Mouse (Mus musculus): ENCODE data around the gene Mettl6. TPM values are rescaled to one million over a fixed set of nuclear protein-coding genes. Genes with fewer than 3 reads are reported as not detected.

Gene Mettl6
- polyA plus RNA-seq (2016; fragmentation: Nextera tagmentation; extraction: Ambion mirVana): 71.3 and 72.2 TPM in 2 replicates

GRCm38 (mm10) chr14:31494975-31495455, at the start of gene Mettl6:
Gene Mettl6 (minus strand): TSS chr14:31495040.
- Histone ChIP-seq H3K4me2 (replicated peaks) (peak within 1 kb of the TSS; percentile 92), H3K9me3 (no peaks in the 10 kb centered on the region), H3K4me3 (peak within 1 kb of the TSS; percentile 77), H3K36me3 (peaks cover 42% of the 10 kb centered on the region), H3K27me3 (replicated peaks) (no peaks in the 10 kb centered on the region), H3K9ac (peak within 1 kb of the TSS; percentile 83), H3K4me1 (peaks cover 33% of the 10 kb centered on the region), H3K27ac (0 out of 2 replicates have a peak within 1 kb of the TSS, but pooled peaks have one; percentile 66)
- WGBS: under 1% methylated on average over 49 of the region's 49 CpGs
- ATAC-seq (ENCODE audit: low FRiP score, low read depth): peak; percentile 90

- no peaks in the 10 kb centered on the region for H3K4me1 ChIP-seq
- no peak for ATAC-seq (ENCODE audit: low FRiP score, low read depth)
- H3K27ac ChIP-seq: no peak overlapping the region
- no peaks in the 10 kb centered on the region for H3K36me3 ChIP-seq
- no peak overlapping the region for H3K9ac ChIP-seq
- no peaks in the 10 kb centered on the region for H3K9me3 ChIP-seq
- H3K4me3 ChIP-seq: no peak overlapping the region
- H3K4me2 ChIP-seq (replicated peaks): no peak overlapping the region
- no peaks in the 10 kb centered on the region for H3K27me3 ChIP-seq (replicated peaks)
- WGBS: 85% methylated on average over 11 of the region's 11 CpGs
These were observed 49.1 kb upstream of the Mettl6 start for GRCm38 (mm10) chr14:31543885-31544442.

GRCm38 (mm10) chr14:31537298-31537697, 42.5 kb upstream of the Mettl6 start:
- H3K27ac ChIP-seq: no peak overlapping the region
- no peaks in the 10 kb centered on the region for H3K36me3 ChIP-seq
- no peak overlapping the region for H3K9ac ChIP-seq
- H3K27me3 ChIP-seq (replicated peaks): no peaks in the 10 kb centered on the region
- no peaks in the 10 kb centered on the region for H3K9me3 ChIP-seq
- no peak for ATAC-seq (ENCODE audit: low FRiP score, low read depth)
- no peak overlapping the region for H3K4me2 ChIP-seq (replicated peaks)
- no peaks in the 10 kb centered on the region for H3K4me1 ChIP-seq
- H3K4me3 ChIP-seq: no peak overlapping the region
- WGBS: 78% methylated on average over 6 of the region's 6 CpGs

- Histone ChIP-seq H3K4me3 (no peak overlapping the region), H3K27ac (no peak overlapping the region), H3K9me3 (no peaks in the 10 kb centered on the region), H3K27me3 (replicated peaks) (no peaks in the 10 kb centered on the region), H3K9ac (no peak overlapping the region), H3K4me2 (replicated peaks) (no peak overlapping the region), H3K36me3 (no peaks in the 10 kb centered on the region), H3K4me1 (no peaks in the 10 kb centered on the region)
- no peak for ATAC-seq (ENCODE audit: low FRiP score, low read depth)
- WGBS: 62% methylated on average over 3 of the region's 3 CpGs
These were observed 37.8 kb upstream of the Mettl6 start for GRCm38 (mm10) chr14:31532656-31533055.

GRCm38 (mm10) chr14:31531506-31532148, 36.8 kb upstream of the Mettl6 start:
- no peaks in the 10 kb centered on the region for H3K9me3 ChIP-seq
- no peak overlapping the region for H3K4me2 ChIP-seq (replicated peaks)
- H3K36me3 ChIP-seq: no peaks in the 10 kb centered on the region
- H3K27ac ChIP-seq: no peak overlapping the region
- 76% methylated on average over 12 of the region's 12 CpGs for WGBS
- H3K9ac ChIP-seq: no peak overlapping the region
- no peaks in the 10 kb centered on the region for H3K27me3 ChIP-seq (replicated peaks)
- H3K4me3 ChIP-seq: no peak overlapping the region
- no peak for ATAC-seq (ENCODE audit: low FRiP score, low read depth)
- no peaks in the 10 kb centered on the region for H3K4me1 ChIP-seq

- no peaks in the 10 kb centered on the region for H3K4me1 ChIP-seq
- H3K4me2 ChIP-seq (replicated peaks): no peak overlapping the region
- H3K36me3 ChIP-seq: no peaks in the 10 kb centered on the region
- no peaks in the 10 kb centered on the region for H3K9me3 ChIP-seq
- H3K9ac ChIP-seq: no peak overlapping the region
- no peak overlapping the region for H3K27ac ChIP-seq
- ATAC-seq (ENCODE audit: low FRiP score, low read depth): no peak
- no peak overlapping the region for H3K4me3 ChIP-seq
- H3K27me3 ChIP-seq (replicated peaks): no peaks in the 10 kb centered on the region
- WGBS: 85% methylated on average over 4 of the region's 4 CpGs
These were observed 36.0 kb upstream of the Mettl6 start for GRCm38 (mm10) chr14:31530847-31531246.

- Histone ChIP-seq H3K4me1 (no peaks in the 10 kb centered on the region), H3K9me3 (no peaks in the 10 kb centered on the region), H3K9ac (no peak overlapping the region), H3K36me3 (no peaks in the 10 kb centered on the region), H3K27ac (no peak overlapping the region), H3K4me3 (no peak overlapping the region), H3K27me3 (replicated peaks) (no peaks in the 10 kb centered on the region), H3K4me2 (replicated peaks) (no peak overlapping the region)
- ATAC-seq (ENCODE audit: low FRiP score, low read depth): no peak
- 74% methylated on average over 7 of the region's 7 CpGs for WGBS
These were observed 30.4 kb upstream of the Mettl6 start for GRCm38 (mm10) chr14:31525040-31525810.

GRCm38 (mm10) chr14:31521318-31521717, 26.5 kb upstream of the Mettl6 start:
- Histone ChIP-seq H3K27me3 (replicated peaks) (no peaks in the 10 kb centered on the region), H3K27ac (no peak overlapping the region), H3K36me3 (no peaks in the 10 kb centered on the region), H3K4me3 (no peak overlapping the region), H3K9me3 (no peaks in the 10 kb centered on the region), H3K4me2 (replicated peaks) (no peak overlapping the region), H3K9ac (no peak overlapping the region), H3K4me1 (no peaks in the 10 kb centered on the region)
- no peak for ATAC-seq (ENCODE audit: low FRiP score, low read depth)
- 75% methylated on average over 2 of the region's 2 CpGs for WGBS

- no peak overlapping the region for H3K4me2 ChIP-seq (replicated peaks)
- no peak overlapping the region for H3K9ac ChIP-seq
- no peak overlapping the region for H3K4me3 ChIP-seq
- no peak overlapping the region for H3K27ac ChIP-seq
- no peaks in the 10 kb centered on the region for H3K36me3 ChIP-seq
- no peaks in the 10 kb centered on the region for H3K27me3 ChIP-seq (replicated peaks)
- WGBS: 65% methylated on average over 3 of the region's 3 CpGs
- no peaks in the 10 kb centered on the region for H3K4me1 ChIP-seq
- peaks cover 10% of the 10 kb centered on the region; the same call in 1 of the 2 replicates for H3K9me3 ChIP-seq
- no peak for ATAC-seq (ENCODE audit: low FRiP score, low read depth)
These were observed 24.3 kb upstream of the Mettl6 start for GRCm38 (mm10) chr14:31519165-31519564.

- Histone ChIP-seq H3K4me1 (no peaks in the 10 kb centered on the region), H3K4me2 (replicated peaks) (no peak overlapping the region), H3K36me3 (no peaks in the 10 kb centered on the region; the same call in 1 of the 2 replicates), H3K27me3 (replicated peaks) (no peaks in the 10 kb centered on the region), H3K4me3 (no peak overlapping the region), H3K27ac (no peak overlapping the region), H3K9me3 (peaks cover 10% of the 10 kb centered on the region; the same call in 1 of the 2 replicates), H3K9ac (no peak overlapping the region)
- ATAC-seq (ENCODE audit: low FRiP score, low read depth): no peak
- WGBS: 92% methylated on average over 2 of the region's 2 CpGs
These were observed 21.1 kb upstream of the Mettl6 start for GRCm38 (mm10) chr14:31515895-31516294.

GRCm38 (mm10) chr14:31510322-31510721, 15.5 kb upstream of the Mettl6 start:
- Histone ChIP-seq H3K4me2 (replicated peaks) (no peak overlapping the region), H3K4me3 (no peak overlapping the region), H3K9me3 (peaks cover 10% of the 10 kb centered on the region; the same call in 1 of the 2 replicates), H3K27me3 (replicated peaks) (no peaks in the 10 kb centered on the region), H3K9ac (no peak overlapping the region), H3K27ac (no peak overlapping the region), H3K36me3 (peaks cover 44% of the 10 kb centered on the region), H3K4me1 (no peaks in the 10 kb centered on the region)
- ATAC-seq (ENCODE audit: low FRiP score, low read depth): no peak
- 89% methylated on average over 3 of the region's 3 CpGs for WGBS

GRCm38 (mm10) chr14:31509911-31510310, 15.1 kb upstream of the Mettl6 start:
- no peak overlapping the region for H3K4me2 ChIP-seq (replicated peaks)
- peaks cover 48% of the 10 kb centered on the region for H3K36me3 ChIP-seq
- no peak for ATAC-seq (ENCODE audit: low FRiP score, low read depth)
- no peak overlapping the region for H3K4me3 ChIP-seq
- no peaks in the 10 kb centered on the region for H3K27me3 ChIP-seq (replicated peaks)
- H3K4me1 ChIP-seq: no peaks in the 10 kb centered on the region
- no peak overlapping the region for H3K27ac ChIP-seq
- no peak overlapping the region for H3K9ac ChIP-seq
- peaks cover 8% of the 10 kb centered on the region; the same call in 1 of the 2 replicates for H3K9me3 ChIP-seq
- 97% methylated on average over 2 of the region's 2 CpGs for WGBS

Measured in neural tube, embryonic 12.5 days (tissue).